Mouse (Mus musculus): Measurements from ENCODE around the gene Ankub1. TPM values are rescaled to one million over a fixed set of nuclear protein-coding genes. Genes with fewer than 3 reads are reported as not detected.

Gene Ankub1
- polyA plus RNA-seq, 1 experiment from 2014 or later = 0.12 TPM

DNA sequence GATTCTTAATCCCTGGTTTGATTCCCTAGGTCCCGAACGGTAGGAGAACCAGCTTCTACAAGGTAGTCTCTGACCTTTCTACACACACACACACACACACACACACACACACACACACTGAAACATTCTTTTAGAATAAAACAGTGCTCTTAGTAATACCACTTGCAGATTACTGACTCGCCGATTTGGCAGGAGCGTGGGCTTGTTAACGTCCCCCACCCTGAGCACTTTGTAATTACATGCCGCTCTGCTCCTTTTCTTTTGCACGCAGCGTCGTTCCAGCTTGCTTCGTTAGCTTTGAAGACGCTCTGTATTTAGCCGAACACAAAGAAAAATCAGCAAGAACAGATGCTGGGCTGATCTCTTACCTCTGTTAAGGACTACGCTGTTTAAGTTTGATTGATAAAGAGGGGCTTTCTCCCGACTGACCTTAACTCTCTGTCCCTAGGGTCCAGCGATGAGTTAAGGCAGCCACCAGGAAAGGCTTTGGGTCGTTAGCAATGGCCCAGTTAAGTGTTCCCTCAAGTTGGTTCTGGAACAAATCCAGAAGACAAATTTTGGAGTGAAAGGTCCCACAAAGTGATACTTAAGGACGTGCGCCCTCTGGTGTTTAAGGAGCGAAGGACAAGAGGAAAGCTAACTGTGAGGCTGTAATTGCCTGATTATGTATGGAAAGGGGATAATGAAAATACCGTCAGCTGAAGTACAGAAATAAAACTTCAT is 67.2 kb downstream of the Ankub1 start:
- DNase-seq = peak; percentile 96
- ATAC-seq (ENCODE audit: low FRiP score, low TSS enrichment) = peak; percentile 53; the same call in 1 of the 2 replicates
- Histone ChIP-seq H3K4me2 (ENCODE audit: low read length) (peak overlapping the region; percentile 55), H3K4me1 (ENCODE audit: control insufficient read depth, insufficient read depth, low read length) (peaks cover 3% of the 10 kb centered on the region; the same call in 1 of the 2 replicates), H3K9me3 (ENCODE audit: control insufficient read depth, low read length) (no peaks in the 10 kb centered on the region), H3K27ac (replicated peaks; ENCODE audit: low read depth, low read length) (no peak overlapping the region), H3K9ac (replicated peaks; ENCODE audit: low read length) (no peak overlapping the region; the same call in 1 of the 2 replicates), H3K27me3 (ENCODE audit: control insufficient read depth, insufficient read depth, low read length) (no peaks in the 10 kb centered on the region), H3K36me3 (ENCODE audit: control insufficient read depth, insufficient read depth, low read length) (no peaks in the 10 kb centered on the region), H3K4me3 (replicated peaks; ENCODE audit: low read depth, low read length) (peak overlapping the region; percentile 16)
- WGBS = 15% methylated on average over 21 of the region's 21 CpGs

DNA sequence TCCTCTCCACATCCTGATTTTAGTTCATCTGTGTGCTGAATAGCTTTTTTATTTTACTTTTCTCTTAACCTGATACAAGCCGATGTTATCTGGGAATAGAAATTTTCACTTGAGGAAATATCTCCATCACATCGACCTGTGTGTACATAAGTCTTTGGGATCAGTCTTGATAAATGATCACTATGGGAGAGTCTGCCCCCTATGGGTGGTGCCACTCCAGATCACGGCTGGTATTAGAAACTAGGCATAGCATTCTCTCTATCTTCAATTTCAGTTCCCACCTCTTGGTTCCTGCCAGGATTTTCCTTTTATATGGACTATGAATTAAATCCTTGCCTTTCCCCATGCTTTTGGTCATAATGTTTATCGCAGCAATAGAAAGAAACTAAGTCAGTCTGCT is 72.9 kb downstream of the Ankub1 start:
- Histone ChIP-seq H3K27ac (replicated peaks; ENCODE audit: low read depth, low read length) (no peak overlapping the region), H3K36me3 (ENCODE audit: control insufficient read depth, insufficient read depth, low read length) (no peaks in the 10 kb centered on the region), H3K4me3 (replicated peaks; ENCODE audit: low read depth, low read length) (no peak overlapping the region), H3K4me2 (ENCODE audit: low read length) (no peak overlapping the region), H3K27me3 (ENCODE audit: control insufficient read depth, insufficient read depth, low read length) (no peaks in the 10 kb centered on the region), H3K4me1 (ENCODE audit: control insufficient read depth, insufficient read depth, low read length) (no peaks in the 10 kb centered on the region), H3K9me3 (ENCODE audit: control insufficient read depth, low read length) (no peaks in the 10 kb centered on the region), H3K9ac (replicated peaks; ENCODE audit: low read length) (no peak overlapping the region)
- WGBS = 79% methylated on average over 4 of the region's 4 CpGs
- no peak for ATAC-seq (ENCODE audit: low FRiP score, low TSS enrichment)
- DNase-seq = peak; percentile 17

DNA sequence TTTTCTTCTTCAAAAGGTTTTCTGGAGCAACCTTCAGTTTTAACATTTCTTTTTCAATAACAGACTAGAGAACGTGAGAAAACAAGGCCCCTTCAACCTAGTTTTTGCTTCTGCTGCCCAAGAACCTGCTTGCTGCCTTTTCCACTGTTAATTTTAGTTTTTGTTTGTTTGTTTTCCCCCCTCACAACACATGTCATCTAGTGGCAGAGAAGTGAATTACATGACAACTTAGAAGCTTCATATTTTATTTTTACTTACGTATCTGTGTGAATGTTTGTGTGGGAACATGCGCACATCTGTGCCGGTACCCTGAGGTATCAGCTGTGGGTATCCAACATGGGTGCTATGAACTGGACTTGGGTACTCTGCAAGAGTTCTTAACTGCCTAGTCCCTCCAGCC is 76.9 kb downstream of the Ankub1 start:
- H3K9me3 ChIP-seq (ENCODE audit: control insufficient read depth, low read length) = no peaks in the 10 kb centered on the region
- no peaks in the 10 kb centered on the region for H3K27me3 ChIP-seq (ENCODE audit: control insufficient read depth, insufficient read depth, low read length)
- no peaks in the 10 kb centered on the region for H3K36me3 ChIP-seq (ENCODE audit: control insufficient read depth, insufficient read depth, low read length)
- H3K9ac ChIP-seq (replicated peaks; ENCODE audit: low read length) = no peak overlapping the region
- no peak overlapping the region for H3K4me3 ChIP-seq (replicated peaks; ENCODE audit: low read depth, low read length)
- no peak for DNase-seq
- no peak for ATAC-seq (ENCODE audit: low FRiP score, low TSS enrichment)
- no peak overlapping the region for H3K4me2 ChIP-seq (ENCODE audit: low read length)
- H3K4me1 ChIP-seq (ENCODE audit: control insufficient read depth, insufficient read depth, low read length) = no peaks in the 10 kb centered on the region
- H3K27ac ChIP-seq (replicated peaks; ENCODE audit: low read depth, low read length) = no peak overlapping the region
- 92% methylated on average over 4 of the region's 4 CpGs for WGBS

DNA sequence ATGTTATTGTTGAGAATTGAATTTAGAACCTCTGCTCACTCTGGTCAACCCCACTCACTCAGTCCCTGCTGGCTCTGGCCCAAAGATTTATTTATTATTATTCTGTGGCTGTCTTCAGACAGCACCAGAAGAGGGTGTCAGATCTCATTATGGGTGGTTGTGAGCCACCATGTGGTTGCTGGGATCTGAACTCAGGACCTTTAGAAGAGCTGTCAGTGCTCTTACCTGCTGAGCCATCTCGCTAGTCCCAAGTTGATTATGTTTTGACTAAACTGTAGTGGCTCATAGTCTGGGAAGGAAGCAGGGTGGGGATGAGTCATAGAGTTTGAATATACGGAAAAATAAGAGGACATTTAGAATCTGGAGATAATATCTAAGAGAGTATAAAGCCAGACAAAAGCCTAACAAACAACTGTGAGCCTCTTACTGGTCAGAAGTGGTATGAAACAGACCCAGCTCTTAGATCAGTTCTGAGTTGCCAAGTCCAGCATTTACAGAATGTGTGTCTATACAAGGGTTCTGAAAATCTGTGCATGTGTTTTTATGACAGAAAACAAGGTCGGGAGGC is 80.1 kb downstream of the Ankub1 start:
- H3K4me3 ChIP-seq (replicated peaks; ENCODE audit: low read depth, low read length) = no peak overlapping the region
- no peaks in the 10 kb centered on the region for H3K4me1 ChIP-seq (ENCODE audit: control insufficient read depth, insufficient read depth, low read length)
- ATAC-seq (ENCODE audit: low FRiP score, low TSS enrichment) (no peak), DNase-seq (no peak)
- H3K36me3 ChIP-seq (ENCODE audit: control insufficient read depth, insufficient read depth, low read length) = no peaks in the 10 kb centered on the region
- H3K27ac ChIP-seq (replicated peaks; ENCODE audit: low read depth, low read length) = no peak overlapping the region
- no peaks in the 10 kb centered on the region for H3K27me3 ChIP-seq (ENCODE audit: control insufficient read depth, insufficient read depth, low read length)
- no peak overlapping the region for H3K4me2 ChIP-seq (ENCODE audit: low read length)
- H3K9ac ChIP-seq (replicated peaks; ENCODE audit: low read length) = no peak overlapping the region
- H3K9me3 ChIP-seq (ENCODE audit: control insufficient read depth, low read length) = no peaks in the 10 kb centered on the region
- 83% methylated on average over 3 of the region's 3 CpGs for WGBS

DNA sequence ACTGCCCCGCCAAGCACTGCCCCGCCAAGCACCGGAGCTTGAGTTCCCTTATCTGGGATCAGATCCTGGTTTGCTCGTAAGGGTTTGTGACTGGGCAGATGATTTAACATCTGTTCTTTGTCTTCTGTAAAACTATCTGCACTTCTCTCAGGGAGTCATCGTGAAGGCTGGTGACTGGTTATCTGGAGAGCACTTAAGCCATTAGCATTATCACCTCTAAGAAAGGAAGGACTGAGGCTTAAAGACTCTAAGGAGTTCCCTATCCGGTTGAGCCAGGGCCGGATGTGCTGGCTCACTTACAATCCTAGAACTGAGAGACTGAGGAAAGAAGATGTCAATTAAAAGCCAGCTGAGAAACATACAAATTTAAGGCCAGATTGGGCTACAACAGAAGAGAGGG is 80.8 kb downstream of the Ankub1 start:
- no peak overlapping the region for H3K4me2 ChIP-seq (ENCODE audit: low read length)
- no peak overlapping the region for H3K27ac ChIP-seq (replicated peaks; ENCODE audit: low read depth, low read length)
- 92% methylated on average over 7 of the region's 7 CpGs for WGBS
- no peaks in the 10 kb centered on the region for H3K9me3 ChIP-seq (ENCODE audit: control insufficient read depth, low read length)
- DNase-seq (no peak), ATAC-seq (ENCODE audit: low FRiP score, low TSS enrichment) (no peak)
- no peak overlapping the region for H3K4me3 ChIP-seq (replicated peaks; ENCODE audit: low read depth, low read length)
- H3K4me1 ChIP-seq (ENCODE audit: control insufficient read depth, insufficient read depth, low read length) = no peaks in the 10 kb centered on the region
- H3K27me3 ChIP-seq (ENCODE audit: control insufficient read depth, insufficient read depth, low read length) = no peaks in the 10 kb centered on the region
- no peak overlapping the region for H3K9ac ChIP-seq (replicated peaks; ENCODE audit: low read length)
- no peaks in the 10 kb centered on the region for H3K36me3 ChIP-seq (ENCODE audit: control insufficient read depth, insufficient read depth, low read length)

Small RNAs within 50 kb of the gene (microRNA-seq; reads per million reads assigned to microRNA genes)
- gene Mir6377 = not detected

Other genes with a start within 250 kb of the Ankub1 start
- 7.2 TPM in 2 replicates for gene Wwtr1, start 116.9 kb downstream of the Ankub1 start, polyA plus RNA-seq (2014; fragmentation: Nextera tagmentation; extraction: Ambion mirVana)
- gene Commd2, start 41.1 kb downstream of the Ankub1 start, polyA plus RNA-seq (2014; fragmentation: Nextera tagmentation; extraction: Ambion mirVana) = 82.8 and 85.1 TPM in 2 replicates
- gene Rnf13, start 43.3 kb upstream of the Ankub1 start, polyA plus RNA-seq (2014; fragmentation: Nextera tagmentation; extraction: Ambion mirVana) = 73.1 and 77.4 TPM in 2 replicates
- gene Pfn2, start 155.3 kb upstream of the Ankub1 start, polyA plus RNA-seq (2014; fragmentation: Nextera tagmentation; extraction: Ambion mirVana) = 580 and 670 TPM in 2 replicates

All from midbrain, embryonic 14.5 days (tissue).